Mouse (Mus musculus) stomach, postnatal 0 days (tissue): ENCODE measurements around the gene Ankrd10. TPM values are rescaled to one million over a fixed set of nuclear protein-coding genes. Genes with fewer than 3 reads are reported as not detected.

Experiments
- ATAC-seq: fragments of 200-750 bp; cut with Nextera tagmentation; 2 replicates; pipeline ENCODE4 v1.8.0; 2017; ENCODE audit not compliant: low FRiP score, low TSS enrichment
- DNase-seq: peaks from one replicate; pipeline ENCODE4 v3.0.0-alpha.2; 2016; ENCODE audit warnings: low spot score
- H3K27ac ChIP-seq: fragments of 300-500 bp; sonication (generic); replicated peaks from 2 replicates; pipeline ENCODE4 v1.5.1; 2014; ENCODE audit warnings: mild to moderate bottlenecking, control low read depth
- H3K27me3 ChIP-seq: fragments of 300-500 bp; sonication (generic); 2 replicates; pipeline ENCODE4 v1.6.1; 2014; ENCODE audit warnings: low read length; ENCODE audit not compliant: control insufficient read depth, insufficient read depth
- H3K36me3 ChIP-seq: fragments of 300-500 bp; sonication (generic); 2 replicates; pipeline ENCODE4 v1.6.1; 2014; ENCODE audit warnings: low read length, mixed read lengths; ENCODE audit not compliant: control insufficient read depth, insufficient read depth
- H3K4me1 ChIP-seq: fragments of 300-500 bp; sonication (generic); replicated peaks from 2 replicates; pipeline ENCODE4 v1.6.1; 2014; ENCODE audit warnings: antibody characterized with exemption; ENCODE audit not compliant: control insufficient read depth, insufficient read depth
- H3K4me2 ChIP-seq: fragments of 300-500 bp; sonication (generic); replicated peaks from 2 replicates; pipeline ENCODE4 v1.6.1; 2014; ENCODE audit warnings: low read depth, mild to moderate bottlenecking, control low read depth, moderate library complexity
- H3K4me3 ChIP-seq: fragments of 300-500 bp; sonication (generic); 2 replicates; pipeline ENCODE4 v1.5.1; 2014; ENCODE audit warnings: low read depth, low read length, control low read depth
- H3K9ac ChIP-seq: fragments of 300-500 bp; sonication (generic); 2 replicates; pipeline ENCODE4 v1.6.1; 2014; ENCODE audit warnings: mild to moderate bottlenecking, low read length, control low read depth, mixed read lengths
- H3K9me3 ChIP-seq: fragments of 300-500 bp; sonication (generic); 2 replicates; pipeline ENCODE4 v1.6.1; 2016; ENCODE audit warnings: low read length; ENCODE audit not compliant: control insufficient read depth
- CTCF ChIP-seq: IDR thresholded peaks from 2 replicates; pipeline ENCODE4 v1.5.1; 2016; ENCODE audit warnings: antibody characterized with exemption, low read depth, mild to moderate bottlenecking, moderate library complexity
- EP300 ChIP-seq: optimal IDR thresholded peaks from 2 replicates; pipeline ENCODE3; 2016; ENCODE audit warnings: antibody characterized with exemption
- WGBS: fragments of 180-500 bp; shearing (Covaris S2); extraction: QIAGEN DNeasy Blood & Tissue Kit; methylation state at CpG from one replicate; pipeline ENCODE4 v1.1.7; 2014; 5-methylcytosine and 5-hydroxymethylcytosine counted together
- polyA plus RNA-seq: library from polyadenylated mRNA; unstranded; fragments of >200 nt; fragmentation: Nextera tagmentation; extraction: Ambion mirVana; gene quantifications from 2 replicates; pipeline ENCODE4 v1.2.1, GENCODE M21; 2015

The Ankrd10 gene
- polyA plus RNA-seq, 1 experiment from 2014 or later, result 27.9 TPM

DNA sequence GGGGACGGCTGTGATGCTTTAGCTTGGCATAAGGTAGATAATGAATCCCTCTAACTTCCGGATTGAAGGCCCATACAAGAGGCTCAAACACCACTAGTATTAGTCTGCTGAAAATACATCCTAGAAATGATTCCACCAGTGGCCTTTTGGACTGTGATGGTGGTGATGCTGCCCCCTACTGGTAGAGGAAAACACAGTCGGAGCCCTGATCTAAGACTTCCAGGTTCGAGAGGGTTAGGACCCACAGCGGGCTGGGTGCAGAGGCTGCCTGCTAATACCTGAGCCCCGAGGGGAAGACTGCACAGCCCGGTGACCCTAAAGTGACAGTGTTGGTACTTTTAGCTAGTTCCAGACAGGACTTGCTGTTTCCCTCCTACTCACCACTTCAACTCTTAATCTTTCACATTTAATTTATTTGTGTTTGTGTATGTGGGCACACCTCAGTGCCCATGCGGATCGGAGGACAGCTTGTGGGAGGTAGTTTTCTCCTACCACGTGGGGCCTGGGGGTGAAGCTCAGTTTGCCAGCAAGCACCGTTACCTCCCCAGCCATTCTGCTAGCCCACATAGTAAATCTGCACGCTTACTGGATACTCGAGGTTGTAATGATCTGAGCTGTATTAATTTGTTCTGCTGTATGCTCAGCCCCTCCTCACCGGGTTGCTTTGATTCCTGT lies 33.4 kb downstream of the Ankrd10 start:
- no peak for TF ChIP-seq EP300
- peak; percentile 93 for TF ChIP-seq CTCF
- peak; percentile 75 for ATAC-seq
- Histone ChIP-seq H3K4me1 (no peaks in the 10 kb centered on the region), H3K27ac (no peak overlapping the region), H3K9me3 (no peaks in the 10 kb centered on the region), H3K36me3 (no peaks in the 10 kb centered on the region), H3K4me3 (no peak overlapping the region), H3K27me3 (no peaks in the 10 kb centered on the region), H3K9ac (no peak overlapping the region), H3K4me2 (no peak overlapping the region)
- DNase-seq, result peak; percentile 74
- WGBS, result 39% methylated on average over 14 of the region's 14 CpGs

DNA sequence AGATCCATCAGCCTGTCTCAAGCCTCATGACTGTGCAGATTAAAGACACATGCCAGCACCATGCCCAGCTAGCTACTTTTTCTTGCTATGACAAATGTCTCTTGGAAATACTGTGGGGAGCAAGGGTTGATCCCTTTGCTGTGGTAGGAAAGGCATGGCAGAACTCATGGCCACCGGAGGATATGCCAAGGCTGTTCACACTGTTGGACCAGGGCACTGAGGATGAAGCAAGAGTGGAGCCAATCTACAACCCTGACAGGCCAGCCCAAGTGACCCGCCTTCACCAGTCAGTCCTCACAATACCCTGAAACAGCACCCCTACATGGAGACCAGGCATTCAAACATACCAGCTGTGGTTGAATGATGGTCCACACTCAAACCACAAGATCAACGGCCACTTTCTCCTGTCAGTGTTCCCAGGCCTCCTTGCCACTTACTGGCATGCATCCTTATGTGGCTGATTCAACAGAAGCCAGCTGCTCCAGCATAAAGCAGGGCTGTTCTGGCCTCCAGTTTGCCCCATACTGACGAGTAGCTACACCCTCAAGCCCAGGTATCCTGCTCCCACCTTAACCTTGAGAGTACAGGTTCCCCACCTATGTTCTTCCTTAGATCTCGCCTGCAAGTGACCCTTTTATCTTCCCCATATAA lies 35.1 kb downstream of the Ankrd10 start:
- H3K4me2 ChIP-seq, result no peak overlapping the region
- 87% methylated on average over 5 of the region's 5 CpGs for WGBS

DNA sequence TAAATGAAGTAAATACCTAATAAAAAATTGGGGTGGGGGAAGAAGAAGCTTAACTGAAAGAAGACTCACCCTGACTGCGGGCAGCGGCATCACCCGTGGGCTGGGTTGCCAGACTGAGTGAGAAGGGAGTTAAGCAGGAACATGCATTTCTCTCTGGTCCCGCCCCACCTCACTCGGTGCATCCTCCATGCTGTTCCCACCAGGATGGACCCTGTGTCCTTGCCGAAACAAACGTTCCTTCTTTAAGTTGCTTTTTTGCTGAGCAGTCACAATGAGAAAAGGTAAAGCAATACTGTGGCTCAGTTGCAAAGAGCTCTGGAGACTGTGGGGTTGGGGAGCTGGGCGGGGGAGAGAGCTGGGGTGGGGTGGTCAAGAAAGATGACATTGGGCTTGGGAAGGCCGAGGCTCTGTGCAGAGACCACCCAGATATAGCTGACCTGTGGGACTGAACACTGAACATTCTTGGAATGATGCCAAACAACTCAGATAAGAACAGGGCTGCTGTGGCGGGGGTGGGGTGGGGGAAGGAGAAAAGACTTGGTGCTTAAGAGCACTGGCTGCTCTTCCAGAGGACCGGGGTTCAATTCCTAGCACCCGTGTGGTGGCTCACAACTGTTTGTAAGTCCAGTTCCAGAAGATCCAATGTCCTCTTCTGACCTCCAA lies 42.2 kb downstream of the Ankrd10 start:
- ATAC-seq, result no peak
- 55% methylated on average over 12 of the region's 12 CpGs for WGBS
- Histone ChIP-seq H3K36me3 (no peaks in the 10 kb centered on the region), H3K27me3 (no peaks in the 10 kb centered on the region), H3K27ac (no peak overlapping the region), H3K4me1 (no peaks in the 10 kb centered on the region), H3K4me3 (no peak overlapping the region), H3K9ac (no peak overlapping the region), H3K9me3 (no peaks in the 10 kb centered on the region), H3K4me2 (no peak overlapping the region)
- no peak for TF ChIP-seq EP300
- TF ChIP-seq CTCF, result no peak
- DNase-seq, result no peak

More for the DNA sequence above, 35.1 kb downstream of the Ankrd10 start:
- no peak overlapping the region for H3K27ac ChIP-seq
- H3K9me3 ChIP-seq, result no peaks in the 10 kb centered on the region
- H3K4me1 ChIP-seq, result no peaks in the 10 kb centered on the region
- H3K36me3 ChIP-seq, result no peaks in the 10 kb centered on the region
- no peak overlapping the region for H3K4me3 ChIP-seq
- TF ChIP-seq EP300, result no peak
- no peak for TF ChIP-seq CTCF
- H3K9ac ChIP-seq, result no peak overlapping the region
- H3K27me3 ChIP-seq, result no peaks in the 10 kb centered on the region
- DNase-seq (no peak), ATAC-seq (no peak)

DNA sequence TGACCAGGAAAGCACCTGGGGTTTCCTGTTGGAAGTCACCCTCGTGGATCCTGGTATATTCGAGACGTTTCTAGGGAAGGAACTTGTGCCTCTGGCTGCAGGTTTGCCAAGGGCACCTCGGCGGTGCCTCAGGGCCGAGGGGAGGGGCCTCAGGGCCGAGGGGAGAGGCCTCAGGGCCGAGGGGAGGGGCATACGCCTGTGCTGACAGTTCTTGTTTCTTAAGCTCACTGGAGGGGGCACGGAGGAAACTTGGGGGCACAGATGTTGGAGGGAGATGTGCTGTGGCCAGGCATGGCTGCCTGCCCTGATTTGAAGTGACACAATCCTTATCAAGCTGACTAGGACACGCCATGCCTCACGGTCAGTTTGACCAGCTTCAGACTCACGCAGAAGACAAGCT lies 43.3 kb downstream of the Ankrd10 start:
- Histone ChIP-seq H3K27me3 (no peaks in the 10 kb centered on the region), H3K9ac (no peak overlapping the region), H3K36me3 (no peaks in the 10 kb centered on the region), H3K9me3 (no peaks in the 10 kb centered on the region), H3K4me3 (no peak overlapping the region), H3K4me2 (no peak overlapping the region), H3K27ac (no peak overlapping the region), H3K4me1 (no peaks in the 10 kb centered on the region)
- TF ChIP-seq CTCF (no peak), EP300 (no peak)
- 39% methylated on average over 13 of the region's 13 CpGs for WGBS
- peak; percentile 44 for DNase-seq
- ATAC-seq, result 0 out of 2 replicates have a peak, but pooled peaks have one; percentile 45

DNA sequence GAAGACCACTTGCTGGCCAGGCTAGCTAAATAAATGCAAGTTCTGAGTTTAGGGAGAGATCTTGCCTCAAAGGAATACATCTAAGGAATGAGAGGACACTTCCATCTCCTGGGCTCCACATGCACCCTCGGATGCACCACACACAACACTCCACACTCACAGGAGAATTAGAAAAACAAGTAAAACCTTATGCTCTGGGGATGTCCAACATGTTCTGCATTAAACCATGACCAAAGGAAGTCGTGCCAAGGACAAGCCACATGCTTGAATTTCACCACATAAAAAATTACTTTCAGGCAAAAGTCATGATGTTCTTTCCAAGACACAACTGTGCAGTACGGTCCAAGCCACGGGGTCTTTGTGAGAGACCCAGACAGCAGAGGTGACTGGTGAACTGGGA lies 43.7 kb downstream of the Ankrd10 start:
- Histone ChIP-seq H3K9me3 (no peaks in the 10 kb centered on the region), H3K27ac (no peak overlapping the region), H3K9ac (no peak overlapping the region), H3K4me3 (no peak overlapping the region), H3K4me2 (no peak overlapping the region), H3K36me3 (no peaks in the 10 kb centered on the region), H3K27me3 (no peaks in the 10 kb centered on the region), H3K4me1 (no peaks in the 10 kb centered on the region)
- 84% methylated on average over 4 of the region's 4 CpGs for WGBS
- ATAC-seq, result no peak
- DNase-seq, result no peak
- TF ChIP-seq EP300, result no peak
- no peak for TF ChIP-seq CTCF

DNA sequence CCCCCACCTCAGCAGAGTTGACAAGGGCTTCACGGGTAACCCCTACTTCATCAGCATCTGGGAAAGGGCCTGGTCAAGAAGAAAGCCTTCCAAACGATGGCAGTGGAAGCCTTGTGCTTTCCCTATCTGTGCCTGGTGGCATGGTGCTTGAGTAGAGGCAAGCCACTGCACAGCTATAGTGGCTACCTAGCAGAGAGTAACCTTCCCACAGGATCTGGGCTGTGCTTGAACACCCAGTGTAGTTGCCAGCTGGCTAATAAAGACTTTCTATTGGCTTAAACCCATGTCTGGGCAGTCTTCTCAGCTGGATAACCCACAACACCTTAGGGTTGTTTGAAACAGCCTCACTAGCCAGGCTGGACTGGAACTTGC lies 49.2 kb downstream of the Ankrd10 start:
- H3K9ac ChIP-seq, result no peak overlapping the region
- no peak overlapping the region; the same call in 1 of the 2 replicates for H3K27ac ChIP-seq
- H3K4me3 ChIP-seq, result no peak overlapping the region
- ATAC-seq (no peak), DNase-seq (no peak)
- H3K4me1 ChIP-seq, result no peaks in the 10 kb centered on the region
- H3K4me2 ChIP-seq, result no peak overlapping the region
- H3K27me3 ChIP-seq, result no peaks in the 10 kb centered on the region
- TF ChIP-seq CTCF (no peak), EP300 (no peak)
- WGBS, result 51% methylated on average over 2 of the region's 2 CpGs
- no peaks in the 10 kb centered on the region for H3K9me3 ChIP-seq
- no peaks in the 10 kb centered on the region for H3K36me3 ChIP-seq
